Mouse (Mus musculus) forebrain, postnatal 0 days (tissue): ENCODE measurements at regions not wholly inside any gene's neighbourhood (a gene's known extent, or its start where the extent isn't known, plus 50 kb on each side); places are given as distances from the start of the nearest gene placed in this dataset.

Experiments
- ATAC-seq: fragments of 200-750 bp; cut with Nextera tagmentation; 2 replicates; pipeline ENCODE4 v1.8.0; 2017; ENCODE audit warnings: mild to moderate bottlenecking, moderate library complexity
- DNase-seq: peaks from one replicate; pipeline ENCODE4 v3.0.0-alpha.2; 2015
- H3K27ac ChIP-seq: fragments of 300-500 bp; sonication (generic); 2 replicates; pipeline ENCODE4 v1.5.1; 2014; ENCODE audit warnings: low read depth, mild to moderate bottlenecking, antibody characterized with exemption, low read length, moderate library complexity, mixed read lengths
- H3K27me3 ChIP-seq: fragments of 300-500 bp; sonication (generic); 2 replicates; pipeline ENCODE4 v1.6.1; 2014; ENCODE audit warnings: mild to moderate bottlenecking, low read length, mixed read lengths; ENCODE audit not compliant: insufficient read depth
- H3K36me3 ChIP-seq: fragments of 300-500 bp; sonication (generic); 2 replicates; pipeline ENCODE4 v1.6.1; 2014; ENCODE audit warnings: mild to moderate bottlenecking, moderate library complexity; ENCODE audit not compliant: insufficient read depth
- H3K4me1 ChIP-seq: fragments of 300-500 bp; sonication (generic); 2 replicates; pipeline ENCODE4 v1.6.1; 2014; ENCODE audit warnings: antibody characterized with exemption; ENCODE audit not compliant: insufficient read depth
- H3K4me2 ChIP-seq: fragments of 300-500 bp; sonication (generic); 2 replicates; pipeline ENCODE4 v1.6.1; 2014; ENCODE audit warnings: low read depth, mild to moderate bottlenecking, moderate library complexity
- H3K4me3 ChIP-seq: fragments of 300-500 bp; sonication (generic); 2 replicates; pipeline ENCODE4 v1.5.1; 2014; ENCODE audit warnings: low read depth, low read length, mixed read lengths
- H3K9ac ChIP-seq: fragments of 300-500 bp; sonication (generic); 2 replicates; pipeline ENCODE4 v1.6.1; 2014; ENCODE audit warnings: mild to moderate bottlenecking
- H3K9me3 ChIP-seq: fragments of 300-500 bp; sonication (generic); 2 replicates; pipeline ENCODE4 v1.6.1; 2016; ENCODE audit warnings: low read length
- CTCF ChIP-seq: sonication (generic); IDR thresholded peaks from 2 replicates; pipeline ENCODE4 v1.5.1; 2016; ENCODE audit warnings: antibody characterized with exemption, control low read depth, low read depth
- WGBS: fragments of 180-500 bp; shearing (Covaris S2); extraction: QIAGEN DNeasy Blood & Tissue Kit; methylation state at CpG from one replicate; pipeline ENCODE4 v1.1.7; 2014; 5-methylcytosine and 5-hydroxymethylcytosine counted together

- DNase-seq (peak; percentile 57), ATAC-seq (no peak)
- no peak overlapping the region for H3K4me3 ChIP-seq
- TF ChIP-seq CTCF: no peak
- no peak overlapping the region for H3K4me2 ChIP-seq
- H3K36me3 ChIP-seq: no peaks in the 10 kb centered on the region
- no peak overlapping the region for H3K9ac ChIP-seq
- WGBS: 24% methylated on average over 7 of the region's 7 CpGs
- 0 out of 2 replicates have a peak, but pooled peaks cover 3% of the 10 kb centered on the region for H3K4me1 ChIP-seq
- H3K9me3 ChIP-seq: no peaks in the 10 kb centered on the region
- no peak overlapping the region for H3K27ac ChIP-seq
- H3K27me3 ChIP-seq: no peaks in the 10 kb centered on the region
These were observed 157.2 kb downstream of the Gm5426 start for GRCm38 (mm10) chr10:96293622-96294021.

- Histone ChIP-seq H3K27me3 (no peaks in the 10 kb centered on the region), H3K4me1 (0 out of 2 replicates have a peak, but pooled peaks cover 3% of the 10 kb centered on the region), H3K4me2 (no peak overlapping the region), H3K36me3 (no peaks in the 10 kb centered on the region), H3K4me3 (no peak overlapping the region), H3K9me3 (no peaks in the 10 kb centered on the region), H3K27ac (no peak overlapping the region), H3K9ac (no peak overlapping the region)
- no peak for TF ChIP-seq CTCF
- ATAC-seq (no peak), DNase-seq (no peak)
- 82% methylated on average over 2 of the region's 2 CpGs for WGBS
These were observed 158.3 kb downstream of the Gm5426 start for GRCm38 (mm10) chr10:96294666-96295065.

- H3K9me3 ChIP-seq: no peaks in the 10 kb centered on the region
- H3K4me2 ChIP-seq: no peak overlapping the region
- H3K27me3 ChIP-seq: no peaks in the 10 kb centered on the region
- ATAC-seq (no peak), DNase-seq (no peak)
- no peak overlapping the region for H3K27ac ChIP-seq
- 77% methylated on average over 4 of the region's 4 CpGs for WGBS
- H3K4me3 ChIP-seq: no peak overlapping the region
- H3K4me1 ChIP-seq: 0 out of 2 replicates have a peak, but pooled peaks cover 3% of the 10 kb centered on the region
- TF ChIP-seq CTCF: no peak
- no peak overlapping the region for H3K9ac ChIP-seq
- H3K36me3 ChIP-seq: no peaks in the 10 kb centered on the region
These were observed 161.3 kb downstream of the Gm5426 start for GRCm38 (mm10) chr10:96297658-96298057.

- WGBS: 85% methylated on average over 5 of the region's 5 CpGs
- TF ChIP-seq CTCF: no peak
- ATAC-seq: no peak
- Histone ChIP-seq H3K4me3 (no peak overlapping the region), H3K27me3 (no peaks in the 10 kb centered on the region), H3K36me3 (no peaks in the 10 kb centered on the region), H3K4me1 (no peaks in the 10 kb centered on the region), H3K27ac (no peak overlapping the region), H3K9ac (no peak overlapping the region), H3K9me3 (no peaks in the 10 kb centered on the region), H3K4me2 (no peak overlapping the region)
- DNase-seq: no peak
These were observed 162.2 kb downstream of the Gm5426 start for GRCm38 (mm10) chr10:96298566-96298965.

GRCm38 (mm10) chr10:96305701-96306100 is 169.3 kb downstream of the Gm5426 start:
- H3K9ac ChIP-seq: no peak overlapping the region
- H3K4me2 ChIP-seq: no peak overlapping the region
- H3K27me3 ChIP-seq: no peaks in the 10 kb centered on the region
- H3K9me3 ChIP-seq: no peaks in the 10 kb centered on the region
- 0 out of 2 replicates have a peak, but pooled peaks cover 4% of the 10 kb centered on the region for H3K4me1 ChIP-seq
- no peak for DNase-seq
- TF ChIP-seq CTCF: no peak
- no peak for ATAC-seq
- H3K36me3 ChIP-seq: no peaks in the 10 kb centered on the region
- no peak overlapping the region for H3K27ac ChIP-seq
- H3K4me3 ChIP-seq: no peak overlapping the region
- 83% methylated on average over 7 of the region's 7 CpGs for WGBS

- Histone ChIP-seq H3K4me3 (no peak overlapping the region), H3K36me3 (no peaks in the 10 kb centered on the region), H3K4me2 (no peak overlapping the region), H3K27me3 (no peaks in the 10 kb centered on the region), H3K9me3 (no peaks in the 10 kb centered on the region), H3K4me1 (0 out of 2 replicates have a peak, but pooled peaks cover 4% of the 10 kb centered on the region), H3K27ac (peak overlapping the region; percentile 62), H3K9ac (no peak overlapping the region)
- TF ChIP-seq CTCF: no peak
- 10% methylated on average over 7 of the region's 7 CpGs for WGBS
- DNase-seq (peak; percentile 70), ATAC-seq (peak; percentile 93)
These were observed 172.5 kb downstream of the Gm5426 start for GRCm38 (mm10) chr10:96308713-96309445.

- DNase-seq (no peak), ATAC-seq (no peak)
- Histone ChIP-seq H3K4me2 (no peak overlapping the region), H3K27ac (peak overlapping the region; percentile 62), H3K36me3 (no peaks in the 10 kb centered on the region), H3K9me3 (no peaks in the 10 kb centered on the region), H3K4me1 (0 out of 2 replicates have a peak, but pooled peaks cover 4% of the 10 kb centered on the region), H3K4me3 (no peak overlapping the region), H3K27me3 (no peaks in the 10 kb centered on the region), H3K9ac (no peak overlapping the region)
- TF ChIP-seq CTCF: no peak
- WGBS: 58% methylated on average over 4 of the region's 4 CpGs
These were observed 173.4 kb downstream of the Gm5426 start for GRCm38 (mm10) chr10:96309766-96310165.
